Mouse (Mus musculus): ENCODE measurements around the gene Ffar3.

DNA sequence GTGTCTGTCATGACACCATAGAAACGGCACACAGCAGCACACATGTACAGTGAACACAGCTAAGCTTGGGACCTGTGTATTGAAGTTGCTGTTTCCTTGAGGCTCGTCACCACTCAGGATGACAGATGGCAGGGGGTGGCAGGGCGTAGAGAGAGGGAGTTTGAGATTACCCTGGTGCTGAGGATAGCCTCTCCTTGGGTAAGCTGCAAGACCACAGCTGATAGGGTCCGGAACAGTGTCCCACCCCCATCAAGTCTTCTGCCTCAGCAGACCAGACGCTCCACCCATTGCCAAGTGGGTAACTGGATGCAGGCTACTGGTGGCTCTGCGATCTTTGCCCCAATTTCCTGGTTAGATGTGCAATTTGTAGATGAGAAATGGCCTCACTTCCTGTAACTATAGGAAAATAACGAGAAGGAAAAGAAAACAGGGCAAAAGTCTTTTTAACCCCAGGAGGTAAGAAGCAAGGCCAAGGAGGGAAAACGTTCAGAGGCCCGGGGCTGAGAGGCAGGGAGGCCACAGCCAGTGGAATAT, 44.2 kb downstream of the Ffar3 start:
- TF ChIP-seq CTCF (conservative IDR thresholded peaks at IDR 0.05; ENCODE audit: low read length): no peak
- TF ChIP-seq NANOG (IDR thresholded peaks at IDR 0.05; ENCODE audit: borderline replicate concordance, low read length): no peak
- TF ChIP-seq POU5F1 (IDR thresholded peaks at IDR 0.05; ENCODE audit: borderline replicate concordance, low read length): no peak

Measured in E14TG2a.4 (cell line).